Mouse (Mus musculus) testis, postnatal 14 days (tissue): ENCODE data around the gene Rpl13a.
A peak's percentile ranks its signal among the peaks of the same experiment; 100 is the strongest.
"Not testable (repeated sequence)": the region's sequence is repeated elsewhere in the genome, so short reads cannot be mapped to it uniquely, and the experiment has no call there.

Experiments
- DNase-seq: peaks from one replicate; pipeline ENCODE4 v3.0.0; 2021; ENCODE audit warnings: low spot score

Rpl13a gene

GRCm38 (mm10) chr7:45156206-45156605 lies 27.6 kb upstream of the Rpl13a start:
- DNase-seq: no peak

GRCm38 (mm10) chr7:45155590-45155989 lies 27.0 kb upstream of the Rpl13a start:
- DNase-seq: no peak

GRCm38 (mm10) chr7:45154993-45155514 lies 26.5 kb upstream of the Rpl13a start:
- DNase-seq: no peak

- peak; percentile 97 for DNase-seq
Measured at GRCm38 (mm10) chr7:45154096-45154992, 25.8 kb upstream of the Rpl13a start, which contains the start of the genes Pih1d1 and Aldh16a1. Gene Pih1d1, plus strand, starts transcription at chr7:45154303. Gene Aldh16a1, minus strand, starts transcription at chr7:45154584.

GRCm38 (mm10) chr7:45153586-45153985 lies 25.0 kb upstream of the Rpl13a start:
- no peak for DNase-seq

GRCm38 (mm10) chr7:45153052-45153451 lies 24.5 kb upstream of the Rpl13a start:
- not testable (repeated sequence) for DNase-seq

GRCm38 (mm10) chr7:45151303-45151702 lies 22.7 kb upstream of the Rpl13a start:
- DNase-seq: no peak

- DNase-seq: no peak
Measured at GRCm38 (mm10) chr7:45150321-45150720, 21.8 kb upstream of the Rpl13a start.

- no peak for DNase-seq
Measured at GRCm38 (mm10) chr7:45149545-45149944, 21.0 kb upstream of the Rpl13a start.

- DNase-seq: no peak
Measured at GRCm38 (mm10) chr7:45148534-45149098, 20.1 kb upstream of the Rpl13a start.

- DNase-seq: no peak
Measured at GRCm38 (mm10) chr7:45147899-45148298, 19.3 kb upstream of the Rpl13a start.

- DNase-seq: no peak
Measured at GRCm38 (mm10) chr7:45147267-45147666, 18.7 kb upstream of the Rpl13a start.

- DNase-seq: no peak
Measured at GRCm38 (mm10) chr7:45145460-45145859, 16.9 kb upstream of the Rpl13a start.

- no peak for DNase-seq
Measured at GRCm38 (mm10) chr7:45144368-45145174, 16.0 kb upstream of the Rpl13a start.

GRCm38 (mm10) chr7:45141914-45142313 lies 13.4 kb upstream of the Rpl13a start:
- DNase-seq: no peak

- no peak for DNase-seq
Measured at GRCm38 (mm10) chr7:45141319-45141718, 12.8 kb upstream of the Rpl13a start.

GRCm38 (mm10) chr7:45139904-45140723 lies 11.6 kb upstream of the Rpl13a start:
- no peak for DNase-seq

- no peak for DNase-seq
Measured at GRCm38 (mm10) chr7:45138403-45138802, 9.8 kb upstream of the Rpl13a start.

GRCm38 (mm10) chr7:45137171-45138006 lies 8.8 kb upstream of the Rpl13a start:
- DNase-seq: no peak

- DNase-seq: peak; percentile 85
Measured at GRCm38 (mm10) chr7:45135993-45136567, 7.5 kb upstream of the Rpl13a start, which contains the start of the genes Gm45713 and Flt3l. Gene Gm45713, minus strand, starts transcription at chr7:45136231. Gene Flt3l, minus strand, starts transcription at chr7:45136432.
